Mouse (Mus musculus): ENCODE results near the gene Aak1.

Gene Aak1

GRCm38 (mm10) chr6:86959006-86959405 lies 109.7 kb downstream of the Aak1 start:
- ChIA-PET POLR2A (interaction anchor here in 2 of 4 experiments (1.0 to 1.1 kb wide), 2 partner anchors 8 to 9 kb away, joined by 3 read pairs; no protein-coding TSS in a partner anchor), CTCF (no interaction called here)

DNA sequence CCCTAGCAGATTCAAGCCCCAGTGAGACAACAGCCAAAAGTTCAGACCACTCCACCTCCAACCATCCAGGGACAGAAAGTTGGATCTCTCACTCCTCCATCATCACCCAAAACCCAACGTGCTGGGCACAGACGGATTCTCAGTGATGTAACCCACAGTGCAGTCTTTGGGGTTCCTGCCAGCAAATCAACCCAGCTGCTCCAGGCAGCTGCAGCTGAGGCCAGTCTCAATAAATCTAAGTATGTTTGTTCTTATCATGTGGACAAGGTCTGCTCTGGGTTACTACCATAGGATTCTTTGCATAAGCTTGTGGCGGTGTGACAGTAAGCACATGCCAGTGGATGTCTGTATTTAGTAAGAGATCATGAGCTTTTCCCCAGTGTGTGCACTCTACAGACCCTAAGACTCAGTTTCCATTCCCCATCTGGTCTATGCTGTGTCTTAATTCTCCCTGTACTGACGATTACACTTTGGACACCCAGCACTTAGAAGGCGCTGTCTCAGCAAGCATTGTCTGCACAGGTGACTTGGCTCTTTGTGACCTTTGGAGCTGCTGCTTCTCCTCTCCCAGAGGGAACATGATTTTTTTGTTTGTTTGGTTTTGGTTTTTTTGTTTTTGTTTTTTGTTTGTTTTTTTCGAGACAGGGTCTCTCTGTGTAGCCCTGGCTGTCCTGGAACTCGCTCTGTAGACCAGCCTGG lies 114.8 kb downstream of the Aak1 start:
- POLR2A ChIA-PET: interaction anchor here in 2 of 4 experiments (0.8 to 1.5 kb wide), 4 partner anchors 13 to 41 kb away, joined by 3 to 4 read pairs (median 4); no protein-coding TSS in a partner anchor

DNA sequence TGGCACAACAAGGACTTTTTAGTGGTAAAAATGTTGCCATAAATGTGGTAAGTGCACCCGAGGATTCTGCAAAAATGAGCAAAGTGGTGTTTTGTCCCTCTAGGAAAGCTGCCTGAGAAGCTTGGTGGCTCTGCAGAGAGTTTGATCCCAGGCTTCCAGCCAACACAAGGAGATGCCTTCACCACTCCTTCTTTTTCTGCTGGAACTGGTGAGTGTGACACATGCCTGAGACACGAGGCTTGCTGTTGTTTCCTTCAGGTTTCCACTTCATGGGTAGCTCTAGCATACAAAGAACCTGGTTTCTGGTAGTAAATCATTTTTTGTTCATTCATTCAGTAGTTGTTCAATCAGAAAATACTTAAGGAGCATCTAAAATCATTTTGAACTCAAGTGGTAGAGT lies 117.8 kb downstream of the Aak1 start:
- CTCF ChIA-PET: interaction anchor here in 2 of 4 experiments (1.0 to 1.7 kb wide), 2 partner anchors 36 to 134 kb away, joined by 3 read pairs; no protein-coding TSS in a partner anchor
- POLR2A ChIA-PET: no interaction called here

More for the DNA sequence above, 114.8 kb downstream of the Aak1 start:
- CTCF ChIA-PET: interaction anchor here in 2 of 4 experiments (0.5 to 0.9 kb wide), 2 partner anchors 39 to 398 kb away, joined by 3 read pairs; no protein-coding TSS in a partner anchor

GRCm38 (mm10) chr6:86973956-86974355 lies 124.6 kb downstream of the Aak1 start:
- ChIA-PET POLR2A (interaction anchor here in 2 of 4 experiments (0.6 to 1.2 kb wide), 3 partner anchors 23 to 502 kb away, joined by 3 to 6 read pairs (median 4); no protein-coding TSS in a partner anchor), CTCF (interaction anchor here in 1 of 4 experiments (1.1 kb wide), 1 partner anchor 23 kb away, joined by 3 read pairs; no protein-coding TSS in a partner anchor)

DNA sequence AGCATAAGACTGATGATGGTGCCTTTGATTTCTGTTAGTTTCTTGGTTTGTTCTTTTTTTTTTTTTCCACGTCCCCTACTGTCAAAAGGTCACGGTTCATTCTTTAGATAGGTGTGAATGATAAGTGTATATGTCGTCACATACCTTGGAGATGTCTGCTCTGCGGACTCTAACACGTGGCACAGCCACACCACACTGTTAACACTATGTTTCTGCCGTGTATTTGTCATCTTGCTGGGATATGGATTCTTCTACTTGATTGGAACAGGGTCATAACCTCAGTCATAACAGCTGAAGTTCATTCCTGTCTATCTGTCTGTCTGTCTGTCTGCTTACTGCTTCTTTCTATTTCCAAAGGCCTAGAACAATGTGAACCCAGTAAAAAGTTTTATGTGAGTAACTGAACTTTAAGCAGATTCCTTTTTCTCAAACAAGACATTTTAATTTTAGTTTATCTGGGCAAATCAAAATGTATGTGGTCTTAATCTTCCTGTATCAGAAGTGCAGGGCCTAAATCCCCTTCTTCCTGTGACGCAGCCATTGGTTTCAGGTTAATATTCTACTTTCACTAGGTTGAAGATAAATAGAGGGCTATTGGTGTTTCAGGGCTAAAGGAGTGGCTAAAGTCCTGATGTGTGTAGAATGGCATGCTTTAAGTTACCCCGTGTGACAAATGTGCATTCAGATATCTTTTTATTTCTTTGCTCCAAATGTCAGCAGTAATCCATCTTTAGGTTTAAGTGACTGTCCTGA lies 129.0 kb downstream of the Aak1 start:
- ChIA-PET POLR2A (interaction anchor here in 1 of 4 experiments (2.6 kb wide), 1 partner anchor 19 kb away, joined by 6 read pairs; no protein-coding TSS in a partner anchor), CTCF (no interaction called here)

DNA sequence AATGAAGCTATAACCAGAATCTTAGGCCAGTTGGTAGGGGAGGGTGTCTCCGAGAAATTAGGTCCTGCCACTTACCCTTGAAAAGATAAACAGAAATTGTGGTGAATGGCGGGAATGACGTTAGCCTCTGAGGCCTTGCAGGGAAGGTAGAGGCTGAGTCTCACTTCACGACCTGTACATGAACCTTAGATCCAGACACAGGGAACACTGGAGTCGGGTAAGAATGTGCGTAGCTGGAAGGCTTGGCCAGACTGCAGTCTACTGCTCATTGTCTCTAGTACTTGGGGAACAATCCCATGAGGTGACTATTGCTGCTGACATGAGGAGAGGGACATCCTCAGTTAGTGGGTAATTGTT lies 129.6 kb downstream of the Aak1 start:
- ChIA-PET POLR2A (interaction anchor here in 1 of 4 experiments (2.6 kb wide), 1 partner anchor 18 kb away, joined by 6 read pairs; no protein-coding TSS in a partner anchor), CTCF (no interaction called here)

DNA sequence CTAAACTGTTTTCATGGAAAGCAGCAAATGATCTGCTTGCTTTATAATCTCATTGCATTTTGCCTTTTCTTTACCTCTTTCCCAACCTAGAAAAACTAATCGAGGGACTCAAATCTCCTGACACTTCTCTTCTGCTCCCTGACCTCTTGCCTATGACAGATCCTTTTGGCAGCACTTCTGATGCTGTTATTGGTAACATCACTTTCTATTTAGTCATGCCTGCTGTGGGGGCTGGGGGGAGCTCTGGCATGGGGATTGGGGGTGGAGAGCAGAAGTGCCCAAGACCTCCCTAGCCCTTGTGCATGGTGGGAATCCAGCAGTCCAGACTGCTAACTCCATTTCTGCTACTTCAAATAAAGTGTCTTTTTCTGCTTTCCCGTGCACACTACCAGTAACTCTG lies 131.9 kb downstream of the Aak1 start:
- ChIA-PET CTCF (interaction anchor here in 2 of 4 experiments (0.5 to 1.3 kb wide), 3 partner anchors 20 to 22 kb away, joined by 3 to 4 read pairs (median 4); no protein-coding TSS in a partner anchor), POLR2A (interaction anchor here in 1 of 4 experiments (2.6 kb wide), 1 partner anchor 16 kb away, joined by 6 read pairs; no protein-coding TSS in a partner anchor)

DNA sequence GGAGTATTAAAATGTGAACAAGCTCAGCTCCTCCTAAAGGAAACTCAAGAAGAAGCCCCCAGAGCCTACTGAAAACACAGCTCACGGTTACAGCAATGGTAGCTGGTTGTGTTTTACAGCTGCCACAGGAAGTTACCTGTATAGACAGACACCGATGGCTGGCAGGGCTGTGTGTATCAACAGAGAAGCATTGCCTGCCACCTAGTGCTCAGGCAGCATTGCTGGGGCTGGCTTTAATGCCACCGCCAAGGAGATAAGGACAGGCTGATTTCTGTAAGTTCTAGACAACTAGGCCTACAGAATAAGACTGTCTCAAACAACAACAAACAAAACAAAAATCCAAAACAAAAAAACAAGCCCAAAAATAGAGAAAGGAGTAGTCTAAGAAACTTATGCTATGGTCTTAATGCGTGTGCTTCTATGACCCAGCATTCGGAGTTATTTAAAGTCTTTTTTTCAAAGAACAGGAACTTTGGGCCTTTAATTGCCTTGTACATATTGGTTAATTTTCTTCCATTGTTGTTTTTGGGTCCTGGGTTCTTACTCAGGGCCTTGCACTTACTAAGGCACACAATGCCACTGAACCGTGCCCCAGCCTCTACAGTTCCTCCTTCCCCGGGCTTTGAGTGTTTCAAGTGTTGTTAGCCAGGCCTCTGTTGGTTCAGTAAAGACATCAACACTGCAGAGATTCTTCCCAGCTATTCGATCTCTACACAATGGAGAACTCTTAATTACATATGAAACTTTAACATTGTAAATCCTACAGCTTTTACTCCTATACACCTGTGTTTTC lies 136.2 kb downstream of the Aak1 start:
- POLR2A ChIA-PET: no interaction called here
- CTCF ChIA-PET: interaction anchor here in 3 of 4 experiments (0.6 to 0.7 kb wide), 3 partner anchors 17 to 43 kb away, joined by 3 to 4 read pairs (median 3); no protein-coding TSS in a partner anchor

DNA sequence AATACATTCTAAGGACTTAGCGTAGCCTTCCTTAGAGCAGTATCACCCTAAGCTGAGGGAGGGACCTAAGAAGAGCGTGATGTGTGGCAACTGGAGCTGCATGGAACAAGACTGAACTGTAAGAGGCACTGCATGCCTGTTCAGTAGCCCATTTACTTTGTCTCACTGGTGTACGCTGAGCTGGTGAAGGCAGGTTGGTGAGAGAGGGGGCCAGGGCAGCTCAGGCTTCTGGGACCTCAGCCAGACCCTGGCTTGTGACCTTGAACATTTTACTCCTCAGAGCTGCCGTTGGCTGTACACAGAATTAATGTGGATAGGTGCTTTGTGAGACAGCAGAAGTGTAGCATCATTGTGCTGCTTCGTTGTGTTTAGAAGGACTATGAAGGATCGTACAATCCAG lies 140.3 kb downstream of the Aak1 start:
- ChIA-PET CTCF (interaction anchor here in 2 of 4 experiments (1.9 to 3.4 kb wide), 2 partner anchors 13 kb away, joined by 7 to 10 read pairs; no protein-coding TSS in a partner anchor), POLR2A (interaction anchor here in 1 of 4 experiments (0.9 to 2.3 kb wide), 5 partner anchors 11 to 138 kb away, joined by 3 to 6 read pairs (median 3); partner anchors contain the start of gene Nfu1)

- POLR2A ChIA-PET: no interaction called here
- CTCF ChIA-PET: no interaction called here
These were observed 141.7 kb downstream of the Aak1 start for GRCm38 (mm10) chr6:86991041-86991440.

- CTCF ChIA-PET: interaction anchor here (0.5 to 2.1 kb wide), 4 partner anchors 10 to 171 kb away, joined by 3 to 7 read pairs (median 3); no protein-coding TSS in a partner anchor
- POLR2A ChIA-PET: interaction anchor here in 3 of 4 experiments (1.0 to 1.4 kb wide), 4 partner anchors 15 to 50 kb away, joined by 3 to 4 read pairs (median 3); no protein-coding TSS in a partner anchor
These were observed 143.0 kb downstream of the Aak1 start for GRCm38 (mm10) chr6:86992349-86992748.

GRCm38 (mm10) chr6:86994254-86994653 lies 144.9 kb downstream of the Aak1 start:
- CTCF ChIA-PET: interaction anchor here in 1 of 4 experiments (0.6 kb wide), 1 partner anchor 27 kb away, joined by 3 read pairs; no protein-coding TSS in a partner anchor
- POLR2A ChIA-PET: interaction anchor here in 2 of 4 experiments (0.6 to 0.9 kb wide), 2 partner anchors 14 to 17 kb away, joined by 3 read pairs; no protein-coding TSS in a partner anchor

- CTCF ChIA-PET: interaction anchor here in 1 of 4 experiments (0.6 kb wide), 1 partner anchor 75 kb away, joined by 3 read pairs; no protein-coding TSS in a partner anchor
- POLR2A ChIA-PET: interaction anchor here in 3 of 4 experiments (0.7 to 1.7 kb wide), 8 partner anchors 10 to 157 kb away, joined by 3 to 7 read pairs (median 4); partner anchors contain the start of gene Nfu1 (in 1 of the 3)
These were observed 147.5 kb downstream of the Aak1 start for GRCm38 (mm10) chr6:86996629-86997307.

DNA sequence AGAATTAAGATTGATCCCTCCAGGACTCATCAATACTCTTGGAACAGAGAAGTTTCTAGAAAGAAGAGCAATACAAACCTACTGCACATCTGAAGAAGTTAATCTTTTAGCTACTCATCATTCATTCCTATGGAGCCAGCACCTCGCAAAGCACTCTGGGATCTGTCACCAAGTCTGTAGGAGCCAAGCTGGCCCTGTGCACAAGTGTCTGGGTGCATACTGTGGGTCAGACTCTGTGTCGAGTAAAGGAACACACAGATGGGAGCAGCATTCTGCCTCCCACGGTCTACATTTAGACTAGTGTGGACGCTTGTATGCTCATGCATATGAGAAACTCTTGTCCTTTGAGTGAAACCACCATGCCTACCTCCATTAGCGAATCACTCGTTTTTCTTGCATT lies 148.0 kb downstream of the Aak1 start:
- ChIA-PET CTCF (interaction anchor here in 2 of 4 experiments (0.6 to 0.8 kb wide), 2 partner anchors 75 to 367 kb away, joined by 3 read pairs; no protein-coding TSS in a partner anchor), POLR2A (interaction anchor here in 1 of 4 experiments (1.3 to 1.6 kb wide), 2 partner anchors 11 to 18 kb away, joined by 6 to 7 read pairs; partner anchors contain the start of gene Nfu1)

DNA sequence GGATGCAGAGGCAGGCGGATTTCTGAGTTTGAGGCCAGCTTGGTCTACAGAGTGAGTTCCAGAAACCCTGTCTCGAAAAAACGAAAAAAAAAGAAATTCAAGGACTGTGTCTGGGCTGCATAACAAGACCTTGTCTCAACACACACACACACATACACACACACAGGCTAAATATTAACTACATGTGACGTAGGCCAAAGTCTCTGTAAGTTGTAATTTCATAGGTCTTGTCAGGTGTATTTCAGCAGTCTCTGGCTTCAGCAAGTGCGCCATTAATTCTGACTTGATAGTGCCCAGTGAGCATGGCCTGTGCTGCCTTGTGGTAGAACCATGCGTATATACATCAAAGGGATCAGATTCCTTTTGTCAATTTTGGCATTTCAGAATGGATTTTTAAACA lies 152.7 kb downstream of the Aak1 start:
- ChIA-PET CTCF (interaction anchor here in 3 of 4 experiments (0.6 to 1.7 kb wide), 6 partner anchors 10 to 978 kb away, joined by 3 to 12 read pairs (median 8); no protein-coding TSS in a partner anchor), POLR2A (interaction anchor here in 1 of 4 experiments (0.8 to 1.6 kb wide), 2 partner anchors 20 to 40 kb away, joined by 3 to 4 read pairs; partner anchors contain the start of gene Gfpt1)

DNA sequence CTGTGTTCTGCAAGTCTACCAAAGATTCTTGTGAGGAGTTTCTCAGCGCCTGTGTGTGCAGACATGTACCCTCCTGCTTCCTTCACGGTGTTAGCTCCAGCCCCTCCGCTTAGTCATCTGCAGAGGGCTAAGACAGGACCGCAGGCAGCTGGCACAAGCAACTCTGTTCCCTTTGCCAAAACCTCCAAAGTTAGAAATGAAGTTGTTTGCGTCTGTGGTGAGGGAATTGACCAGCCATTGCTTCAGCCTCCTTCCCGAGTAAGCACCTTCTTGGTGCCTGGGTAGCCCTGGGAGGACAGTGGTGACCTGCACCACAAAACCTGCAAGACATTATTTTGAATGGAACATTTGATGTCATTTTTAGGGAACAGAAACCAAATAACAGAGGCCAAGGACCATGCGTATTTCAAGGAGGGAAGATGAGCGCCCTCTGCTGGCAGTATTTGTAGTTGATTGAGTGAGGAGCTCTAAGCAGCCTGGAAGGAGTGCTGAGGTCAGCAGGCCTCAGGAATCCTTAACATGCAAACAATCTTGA lies 153.3 kb downstream of the Aak1 start:
- ChIA-PET POLR2A (interaction anchor here in 3 of 4 experiments (0.6 to 1.6 kb wide), 11 partner anchors 10 to 637 kb away, joined by 3 to 7 read pairs (median 3); partner anchors contain the start of genes Aak1 (in 1 of the 3), Fam136a (in 1 of the 3) and Gfpt1 (in 1 of the 3)), CTCF (interaction anchor here (0.6 to 1.7 kb wide), 67 partner anchors 9 to 1595 kb away, joined by 3 to 13 read pairs (median 4); partner anchors contain the start of gene Gfpt1 (in 2 of the 4))

All from embryonic stem cell, embryonic (primary cell).